Mouse (Mus musculus): ENCODE results near the gene Rab26. TPM values are rescaled to one million over a fixed set of nuclear protein-coding genes. Genes with fewer than 3 reads are reported as not detected.

Rab26 gene
- polyA plus RNA-seq, 1 experiment from 2014 or later: 2.4 TPM

- no peak overlapping the region for H3K4me3 ChIP-seq (ENCODE audit: low read depth, low read length)
These were observed 31.1 kb upstream of the Rab26 start for GRCm38 (mm10) chr17:24565092-24565491.

GRCm38 (mm10) chr17:24564422-24564821 is 30.4 kb upstream of the Rab26 start:
- 85% methylated on average over 4 of the region's 4 CpGs for WGBS
- no peak overlapping the region for H3K4me2 ChIP-seq
- peaks cover 2% of the 10 kb centered on the region; the same call in 1 of the 2 replicates for H3K36me3 ChIP-seq (ENCODE audit: control insufficient read depth, insufficient read depth, low read length)
- H3K4me1 ChIP-seq (replicated peaks; ENCODE audit: control insufficient read depth, insufficient read depth, low read length): peaks cover 3% of the 10 kb centered on the region
- no peaks in the 10 kb centered on the region for H3K9me3 ChIP-seq (ENCODE audit: control insufficient read depth, low read length)
- H3K27ac ChIP-seq (ENCODE audit: low read depth, low read length): no peak overlapping the region
- ATAC-seq (replicated peaks; ENCODE audit: low FRiP score): no peak
- H3K4me3 ChIP-seq (ENCODE audit: low read depth, low read length): no peak overlapping the region
- no peaks in the 10 kb centered on the region for H3K27me3 ChIP-seq (replicated peaks; ENCODE audit: control insufficient read depth, insufficient read depth, low read length)
- no peak for DNase-seq (ENCODE audit: low spot score)
- no peak overlapping the region for H3K9ac ChIP-seq (ENCODE audit: low read depth, low read length)

More at GRCm38 (mm10) chr17:24565092-24565491, 31.1 kb upstream of the Rab26 start:
- Histone ChIP-seq H3K27me3 (replicated peaks; ENCODE audit: control insufficient read depth, insufficient read depth, low read length) (no peaks in the 10 kb centered on the region), H3K9me3 (ENCODE audit: control insufficient read depth, low read length) (no peaks in the 10 kb centered on the region), H3K4me1 (replicated peaks; ENCODE audit: control insufficient read depth, insufficient read depth, low read length) (peaks cover 3% of the 10 kb centered on the region), H3K36me3 (ENCODE audit: control insufficient read depth, insufficient read depth, low read length) (peaks cover 2% of the 10 kb centered on the region; the same call in 1 of the 2 replicates), H3K27ac (ENCODE audit: low read depth, low read length) (no peak overlapping the region), H3K9ac (ENCODE audit: low read depth, low read length) (no peak overlapping the region), H3K4me2 (no peak overlapping the region)
- no peak for DNase-seq (ENCODE audit: low spot score)
- WGBS: 79% methylated on average over 3 of the region's 3 CpGs
- ATAC-seq (replicated peaks; ENCODE audit: low FRiP score): no peak

DNA sequence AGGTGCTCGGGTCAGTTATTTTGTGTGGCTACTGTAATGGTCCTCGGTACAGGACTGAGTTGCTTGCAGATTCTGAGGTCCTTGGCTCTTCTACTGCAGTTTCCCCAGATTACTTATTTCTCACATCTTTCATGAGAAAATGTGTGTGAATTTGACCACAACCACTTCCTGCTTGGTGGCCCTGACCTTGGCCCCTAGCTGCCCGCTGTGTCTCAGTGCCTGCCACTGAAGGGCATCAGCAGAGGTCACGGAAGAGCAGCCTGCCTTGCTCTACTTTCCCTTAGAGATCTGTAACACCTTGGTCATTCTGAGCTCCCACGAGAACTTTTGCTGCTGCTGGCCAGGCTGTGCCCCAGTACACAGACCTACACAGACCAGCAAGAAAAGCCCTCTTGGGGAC is 29.6 kb upstream of the Rab26 start:
- H3K27ac ChIP-seq (ENCODE audit: low read depth, low read length): no peak overlapping the region
- H3K4me1 ChIP-seq (replicated peaks; ENCODE audit: control insufficient read depth, insufficient read depth, low read length): peaks cover 5% of the 10 kb centered on the region
- no peaks in the 10 kb centered on the region; the same call in 1 of the 2 replicates for H3K36me3 ChIP-seq (ENCODE audit: control insufficient read depth, insufficient read depth, low read length)
- H3K27me3 ChIP-seq (replicated peaks; ENCODE audit: control insufficient read depth, insufficient read depth, low read length): no peaks in the 10 kb centered on the region
- 64% methylated on average over 5 of the region's 5 CpGs for WGBS
- H3K9me3 ChIP-seq (ENCODE audit: control insufficient read depth, low read length): no peaks in the 10 kb centered on the region
- no peak for ATAC-seq (replicated peaks; ENCODE audit: low FRiP score)
- H3K4me3 ChIP-seq (ENCODE audit: low read depth, low read length): no peak overlapping the region
- H3K9ac ChIP-seq (ENCODE audit: low read depth, low read length): no peak overlapping the region
- DNase-seq (ENCODE audit: low spot score): no peak
- no peak overlapping the region for H3K4me2 ChIP-seq

- DNase-seq (ENCODE audit: low spot score) (no peak), ATAC-seq (replicated peaks; ENCODE audit: low FRiP score) (no peak)
- H3K9me3 ChIP-seq (ENCODE audit: control insufficient read depth, low read length): no peaks in the 10 kb centered on the region
- H3K9ac ChIP-seq (ENCODE audit: low read depth, low read length): no peak overlapping the region
- H3K4me3 ChIP-seq (ENCODE audit: low read depth, low read length): no peak overlapping the region
- no peak overlapping the region for H3K4me2 ChIP-seq
- 80% methylated on average over 2 of the region's 2 CpGs for WGBS
- H3K36me3 ChIP-seq (ENCODE audit: control insufficient read depth, insufficient read depth, low read length): no peaks in the 10 kb centered on the region
- H3K4me1 ChIP-seq (replicated peaks; ENCODE audit: control insufficient read depth, insufficient read depth, low read length): peaks cover 14% of the 10 kb centered on the region
- H3K27ac ChIP-seq (ENCODE audit: low read depth, low read length): no peak overlapping the region
- H3K27me3 ChIP-seq (replicated peaks; ENCODE audit: control insufficient read depth, insufficient read depth, low read length): no peaks in the 10 kb centered on the region
These were observed 27.6 kb upstream of the Rab26 start for GRCm38 (mm10) chr17:24561592-24561991.

DNA sequence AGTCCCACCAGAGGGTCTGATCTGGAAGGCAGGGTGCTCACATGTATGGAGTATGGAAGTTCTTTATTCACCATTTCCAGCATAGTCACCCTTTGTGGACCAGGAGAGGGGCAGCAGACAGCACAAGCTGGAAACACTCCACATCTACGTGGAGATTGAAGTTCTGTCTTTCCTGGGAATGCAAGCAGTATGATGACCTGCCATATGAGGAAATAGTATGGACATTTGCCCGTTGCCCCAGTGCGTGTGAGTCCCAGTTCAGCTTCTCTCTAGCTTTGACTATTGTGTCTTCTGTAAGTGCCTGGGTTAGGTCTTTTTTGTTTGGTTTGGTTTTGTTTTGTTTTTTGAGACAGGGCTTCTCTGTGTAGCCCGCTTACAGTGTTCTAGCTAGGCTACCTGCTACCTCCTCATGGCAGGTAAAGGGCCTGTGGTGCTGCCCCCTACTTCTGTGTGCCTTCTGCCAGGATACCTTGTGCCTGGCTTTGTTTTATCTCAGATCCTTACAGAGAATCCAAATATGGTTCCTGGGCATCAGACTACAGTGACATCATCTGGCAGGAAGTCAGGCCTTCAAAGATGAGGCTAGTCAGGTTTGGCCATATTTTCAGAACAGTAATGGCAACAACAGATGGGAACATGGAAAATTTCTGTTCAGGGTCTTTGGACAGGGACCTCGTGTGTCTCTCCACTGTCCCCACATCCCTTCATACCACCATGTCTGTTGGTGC is 26.5 kb upstream of the Rab26 start:
- 82% methylated on average over 5 of the region's 5 CpGs for WGBS
- ATAC-seq (replicated peaks; ENCODE audit: low FRiP score) (no peak), DNase-seq (ENCODE audit: low spot score) (no peak)
- no peak overlapping the region for H3K4me3 ChIP-seq (ENCODE audit: low read depth, low read length)
- H3K9me3 ChIP-seq (ENCODE audit: control insufficient read depth, low read length): no peaks in the 10 kb centered on the region
- H3K36me3 ChIP-seq (ENCODE audit: control insufficient read depth, insufficient read depth, low read length): no peaks in the 10 kb centered on the region
- no peak overlapping the region for H3K27ac ChIP-seq (ENCODE audit: low read depth, low read length)
- H3K4me1 ChIP-seq (replicated peaks; ENCODE audit: control insufficient read depth, insufficient read depth, low read length): peaks cover 17% of the 10 kb centered on the region
- H3K27me3 ChIP-seq (replicated peaks; ENCODE audit: control insufficient read depth, insufficient read depth, low read length): no peaks in the 10 kb centered on the region
- no peak overlapping the region for H3K4me2 ChIP-seq
- H3K9ac ChIP-seq (ENCODE audit: low read depth, low read length): no peak overlapping the region

DNA sequence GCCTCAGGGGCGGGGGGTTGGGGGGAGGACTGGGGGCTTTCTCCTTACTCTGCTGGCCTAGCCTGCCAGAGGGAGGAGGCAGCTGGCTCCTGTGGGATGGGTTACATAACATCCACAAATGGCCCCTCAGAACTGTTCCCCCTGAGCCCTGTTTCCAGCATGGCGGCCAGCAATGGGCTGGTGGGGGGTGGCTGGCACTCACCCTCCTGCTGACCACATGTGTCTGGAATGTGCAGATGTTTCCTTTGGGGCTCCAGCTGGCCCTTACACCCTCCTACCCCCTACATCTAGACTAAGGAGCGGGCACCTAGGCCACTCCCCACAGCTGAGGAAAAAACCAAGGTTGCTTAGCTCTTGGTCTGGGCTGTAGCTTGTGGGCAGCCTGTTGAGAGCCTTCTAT is 25.1 kb upstream of the Rab26 start:
- H3K27me3 ChIP-seq (replicated peaks; ENCODE audit: control insufficient read depth, insufficient read depth, low read length): no peaks in the 10 kb centered on the region
- no peak overlapping the region for H3K4me3 ChIP-seq (ENCODE audit: low read depth, low read length)
- DNase-seq (ENCODE audit: low spot score): no peak
- H3K4me1 ChIP-seq (replicated peaks; ENCODE audit: control insufficient read depth, insufficient read depth, low read length): peaks cover 17% of the 10 kb centered on the region
- peak overlapping the region; percentile 60; the same call in 1 of the 2 replicates for H3K27ac ChIP-seq (ENCODE audit: low read depth, low read length)
- WGBS: 65% methylated on average over 3 of the region's 3 CpGs
- H3K36me3 ChIP-seq (ENCODE audit: control insufficient read depth, insufficient read depth, low read length): no peaks in the 10 kb centered on the region
- no peak overlapping the region for H3K4me2 ChIP-seq
- no peak overlapping the region for H3K9ac ChIP-seq (ENCODE audit: low read depth, low read length)
- no peaks in the 10 kb centered on the region for H3K9me3 ChIP-seq (ENCODE audit: control insufficient read depth, low read length)
- ATAC-seq (replicated peaks; ENCODE audit: low FRiP score): no peak

- Histone ChIP-seq H3K27ac (ENCODE audit: low read depth, low read length) (peak overlapping the region; percentile 60), H3K36me3 (ENCODE audit: control insufficient read depth, insufficient read depth, low read length) (no peaks in the 10 kb centered on the region), H3K4me2 (no peak overlapping the region), H3K4me1 (replicated peaks; ENCODE audit: control insufficient read depth, insufficient read depth, low read length) (peaks cover 17% of the 10 kb centered on the region), H3K9me3 (ENCODE audit: control insufficient read depth, low read length) (no peaks in the 10 kb centered on the region), H3K4me3 (ENCODE audit: low read depth, low read length) (no peak overlapping the region), H3K9ac (ENCODE audit: low read depth, low read length) (no peak overlapping the region), H3K27me3 (replicated peaks; ENCODE audit: control insufficient read depth, insufficient read depth, low read length) (no peaks in the 10 kb centered on the region)
- ATAC-seq (replicated peaks; ENCODE audit: low FRiP score) (no peak), DNase-seq (ENCODE audit: low spot score) (no peak)
- WGBS: 68% methylated on average over 4 of the region's 4 CpGs
These were observed 24.6 kb upstream of the Rab26 start for GRCm38 (mm10) chr17:24558600-24559099.

- H3K9me3 ChIP-seq (ENCODE audit: control insufficient read depth, low read length): no peaks in the 10 kb centered on the region
- ATAC-seq (replicated peaks; ENCODE audit: low FRiP score) (no peak), DNase-seq (ENCODE audit: low spot score) (no peak)
- no peaks in the 10 kb centered on the region for H3K27me3 ChIP-seq (replicated peaks; ENCODE audit: control insufficient read depth, insufficient read depth, low read length)
- no peak overlapping the region for H3K27ac ChIP-seq (ENCODE audit: low read depth, low read length)
- no peak overlapping the region for H3K9ac ChIP-seq (ENCODE audit: low read depth, low read length)
- H3K36me3 ChIP-seq (ENCODE audit: control insufficient read depth, insufficient read depth, low read length): no peaks in the 10 kb centered on the region
- H3K4me3 ChIP-seq (ENCODE audit: low read depth, low read length): no peak overlapping the region
- WGBS: 89% methylated on average over 7 of the region's 7 CpGs
- H3K4me1 ChIP-seq (replicated peaks; ENCODE audit: control insufficient read depth, insufficient read depth, low read length): peaks cover 17% of the 10 kb centered on the region
- H3K4me2 ChIP-seq: no peak overlapping the region
These were observed 23.1 kb upstream of the Rab26 start for GRCm38 (mm10) chr17:24557091-24557490.

DNA sequence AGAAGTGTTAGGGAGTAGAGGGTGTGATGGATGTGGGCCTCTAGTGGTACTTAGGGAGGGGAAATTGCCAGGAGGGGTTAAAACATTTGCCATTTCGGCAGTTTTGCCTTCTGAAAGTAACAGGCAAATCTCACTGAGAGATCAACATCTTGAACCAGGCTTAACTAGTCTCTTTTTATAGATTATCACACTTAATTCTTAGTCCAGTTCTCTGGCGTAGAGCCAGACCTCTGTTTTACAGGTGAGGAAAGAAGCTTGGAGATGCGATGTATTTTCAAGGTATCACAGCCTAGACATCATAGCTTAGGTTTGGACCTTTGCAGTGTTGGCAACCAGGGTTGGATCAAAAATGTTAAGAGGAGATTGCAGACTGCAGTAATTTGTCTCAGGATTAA is 17.0 kb upstream of the Rab26 start:
- Histone ChIP-seq H3K36me3 (ENCODE audit: control insufficient read depth, insufficient read depth, low read length) (no peaks in the 10 kb centered on the region), H3K4me3 (ENCODE audit: low read depth, low read length) (peak overlapping the region; percentile 93), H3K9ac (ENCODE audit: low read depth, low read length) (peak overlapping the region; percentile 92), H3K27me3 (replicated peaks; ENCODE audit: control insufficient read depth, insufficient read depth, low read length) (no peaks in the 10 kb centered on the region), H3K9me3 (ENCODE audit: control insufficient read depth, low read length) (no peaks in the 10 kb centered on the region), H3K4me2 (peak overlapping the region; percentile 96), H3K4me1 (replicated peaks; ENCODE audit: control insufficient read depth, insufficient read depth, low read length) (peaks cover 7% of the 10 kb centered on the region), H3K27ac (ENCODE audit: low read depth, low read length) (no peak overlapping the region)
- WGBS: 57% methylated on average over 3 of the region's 3 CpGs
- ATAC-seq (replicated peaks; ENCODE audit: low FRiP score): no peak
- DNase-seq (ENCODE audit: low spot score): no peak
